Mouse (Mus musculus) liver, embryonic 11.5 days (tissue): ENCODE results near the gene Tmc5. TPM values are rescaled to one million over a fixed set of nuclear protein-coding genes. Genes with fewer than 3 reads are reported as not detected.

Experiments used
- ATAC-seq: fragments of 200-750 bp; cut with Nextera tagmentation; replicated peaks from 2 replicates; pipeline ENCODE4 v1.8.0; 2017; ENCODE audit warnings: moderate number of reproducible peaks, mild to moderate bottlenecking, moderate TSS enrichment, moderate library complexity; ENCODE audit not compliant: low FRiP score
- DNase-seq: peaks from one replicate; pipeline ENCODE4 v3.0.0-alpha.2; 2017; ENCODE audit warnings: low spot score
- H3K27ac ChIP-seq: fragments of 300-500 bp; sonication (generic); 2 replicates; pipeline ENCODE4 v1.5.1; 2014; ENCODE audit warnings: mild to moderate bottlenecking, low read depth, low read length, control low read depth
- H3K27me3 ChIP-seq: fragments of 300-500 bp; sonication (generic); replicated peaks from 2 replicates; pipeline ENCODE4 v1.6.1; 2014; ENCODE audit warnings: low read length, mixed read lengths; ENCODE audit not compliant: control insufficient read depth, insufficient read depth
- H3K36me3 ChIP-seq: fragments of 300-500 bp; sonication (generic); 2 replicates; pipeline ENCODE4 v1.6.1; 2014; ENCODE audit warnings: mild to moderate bottlenecking, low read length, moderate library complexity, mixed read lengths; ENCODE audit not compliant: control insufficient read depth, insufficient read depth
- H3K4me1 ChIP-seq: fragments of 300-500 bp; sonication (generic); replicated peaks from 2 replicates; pipeline ENCODE4 v1.6.1; 2014; ENCODE audit warnings: low read length, mixed read lengths; ENCODE audit not compliant: control insufficient read depth, insufficient read depth
- H3K4me2 ChIP-seq: fragments of 300-500 bp; sonication (generic); 2 replicates; pipeline ENCODE4 v1.6.1; 2014; ENCODE audit warnings: mild to moderate bottlenecking, control low read depth, moderate library complexity
- H3K4me3 ChIP-seq: fragments of 300-500 bp; sonication (generic); 2 replicates; pipeline ENCODE4 v1.5.1; 2014; ENCODE audit warnings: low read depth, low read length, control low read depth
- H3K9ac ChIP-seq: fragments of 300-500 bp; sonication (generic); 2 replicates; pipeline ENCODE4 v1.6.1; 2014; ENCODE audit warnings: low read depth, low read length, control low read depth
- H3K9me3 ChIP-seq: fragments of 300-500 bp; sonication (generic); 2 replicates; pipeline ENCODE4 v1.6.1; 2016; ENCODE audit warnings: low read length, inconsistent platforms, mixed read lengths; ENCODE audit not compliant: control insufficient read depth
- WGBS: fragments of 180-500 bp; shearing (Covaris S2); extraction: QIAGEN DNeasy Blood & Tissue Kit; methylation state at CpG from one replicate; pipeline ENCODE4 v1.1.7; 2014; 5-methylcytosine and 5-hydroxymethylcytosine counted together
- polyA plus RNA-seq: library from polyadenylated mRNA; unstranded; fragments of >200 nt; fragmentation: Nextera tagmentation; extraction: Ambion mirVana; gene quantifications from 2 replicates; pipeline ENCODE4 v1.2.1, GENCODE M21; 2014

Gene Tmc5
- not detected in 2 replicates for polyA plus RNA-seq

DNA sequence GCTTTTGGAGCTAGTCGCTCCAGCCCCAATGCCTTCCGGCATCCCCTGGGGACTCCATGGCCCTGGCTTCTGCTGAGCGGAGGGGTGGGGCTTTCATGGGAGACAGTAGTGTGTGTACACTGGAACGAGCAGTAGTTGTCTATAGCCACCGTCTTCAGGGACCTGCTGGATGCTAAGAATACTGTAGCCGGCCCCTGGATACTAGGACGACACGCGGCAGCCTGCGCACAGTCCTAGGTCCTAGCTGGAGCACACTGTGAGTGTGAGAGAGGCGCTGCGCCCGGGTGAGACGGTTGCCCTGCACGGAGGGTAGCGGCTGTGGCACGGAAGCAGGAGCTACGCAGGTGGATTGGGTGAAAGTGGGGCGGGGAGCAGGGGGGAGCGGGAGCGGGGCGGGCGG, at the start of gene Tmc5:
TSS of gene Tmc5 (plus strand) at position 97 of the 400 bp plus-strand sequence.
- H3K27me3 ChIP-seq = peaks cover 22% of the 10 kb centered on the region
- DNase-seq = no peak

GRCm38 (mm10) chr7:118547451-118547850, 49.6 kb upstream of the Tmc5 start:
- no peak for DNase-seq
- WGBS = 78% methylated on average over 10 of the region's 10 CpGs
- Histone ChIP-seq H3K9ac (no peak overlapping the region), H3K27ac (no peak overlapping the region), H3K36me3 (no peaks in the 10 kb centered on the region), H3K4me2 (no peak overlapping the region), H3K9me3 (no peaks in the 10 kb centered on the region), H3K27me3 (no peaks in the 10 kb centered on the region), H3K4me3 (no peak overlapping the region), H3K4me1 (no peaks in the 10 kb centered on the region)
- no peak for ATAC-seq

More for the DNA sequence above, at the start of gene Tmc5:
- 12% methylated on average over 23 of the region's 23 CpGs for WGBS
- Histone ChIP-seq H3K4me3 (peak within 1 kb of the TSS; percentile 28; the same call in 1 of the 2 replicates), H3K36me3 (no peaks in the 10 kb centered on the region), H3K4me2 (peak within 1 kb of the TSS; percentile 56), H3K9ac (no peak within 1 kb of the TSS), H3K9me3 (no peaks in the 10 kb centered on the region), H3K4me1 (peaks cover 17% of the 10 kb centered on the region), H3K27ac (no peak within 1 kb of the TSS)
- no peak for ATAC-seq

GRCm38 (mm10) chr7:118553881-118554280, 43.2 kb upstream of the Tmc5 start:
- Histone ChIP-seq H3K27ac (no peak overlapping the region), H3K36me3 (no peaks in the 10 kb centered on the region), H3K9me3 (no peaks in the 10 kb centered on the region), H3K9ac (no peak overlapping the region), H3K4me3 (no peak overlapping the region), H3K27me3 (no peaks in the 10 kb centered on the region), H3K4me1 (no peaks in the 10 kb centered on the region), H3K4me2 (no peak overlapping the region)
- 68% methylated on average over 4 of the region's 4 CpGs for WGBS
- ATAC-seq (no peak), DNase-seq (no peak)

DNA sequence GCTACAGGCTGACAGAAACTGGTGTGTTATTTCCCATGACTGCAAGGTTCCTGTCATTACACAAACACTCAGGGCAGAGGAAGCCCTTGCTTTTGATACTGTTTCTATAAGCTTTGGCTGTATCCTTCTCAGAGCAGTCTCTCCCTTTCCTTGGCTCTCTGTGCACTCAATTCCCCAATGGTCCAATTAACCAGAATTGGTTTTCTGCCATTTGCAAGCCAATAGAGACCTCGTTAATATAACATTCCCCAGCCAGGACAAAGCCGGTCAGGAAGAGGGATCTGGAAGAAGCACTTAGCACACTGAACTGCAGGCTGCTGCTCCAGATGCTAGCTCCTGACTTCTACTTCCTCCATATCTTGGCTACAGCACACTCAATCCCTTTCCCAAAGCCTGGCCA, 42.8 kb upstream of the Tmc5 start:
- DNase-seq (no peak), ATAC-seq (no peak)
- Histone ChIP-seq H3K4me1 (no peaks in the 10 kb centered on the region), H3K4me2 (no peak overlapping the region), H3K27me3 (no peaks in the 10 kb centered on the region), H3K36me3 (no peaks in the 10 kb centered on the region), H3K4me3 (no peak overlapping the region), H3K9me3 (no peaks in the 10 kb centered on the region), H3K27ac (no peak overlapping the region), H3K9ac (no peak overlapping the region)
- 86% methylated on average over 2 of the region's 2 CpGs for WGBS

DNA sequence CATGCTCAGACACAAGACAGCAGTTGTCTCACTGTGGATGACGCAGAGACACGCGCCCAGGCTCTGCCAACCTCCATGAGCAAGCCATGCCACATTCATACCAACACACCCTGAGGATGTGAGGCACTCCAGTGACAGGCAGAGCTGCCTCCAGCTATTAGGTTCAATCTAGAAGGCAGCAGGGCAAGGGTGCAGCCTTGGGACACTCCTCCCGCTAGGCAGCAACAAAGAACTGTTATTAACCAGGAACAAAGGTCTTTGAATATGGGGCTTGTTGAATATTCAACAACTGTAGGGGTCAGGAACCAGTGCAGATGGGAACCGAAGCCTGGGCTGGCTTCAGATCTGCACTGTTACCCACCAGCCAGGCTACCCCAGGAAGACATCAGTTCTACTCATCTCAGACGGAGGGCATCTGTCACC, 28.0 kb upstream of the Tmc5 start:
- DNase-seq (no peak), ATAC-seq (no peak)
- no peak overlapping the region for H3K4me2 ChIP-seq
- H3K9me3 ChIP-seq = no peaks in the 10 kb centered on the region
- no peak overlapping the region for H3K9ac ChIP-seq
- H3K27me3 ChIP-seq = no peaks in the 10 kb centered on the region
- H3K36me3 ChIP-seq = no peaks in the 10 kb centered on the region
- H3K4me3 ChIP-seq = no peak overlapping the region
- H3K4me1 ChIP-seq = no peaks in the 10 kb centered on the region
- no peak overlapping the region for H3K27ac ChIP-seq
- WGBS = 82% methylated on average over 6 of the region's 6 CpGs

- Histone ChIP-seq H3K9me3 (no peaks in the 10 kb centered on the region), H3K4me3 (no peak overlapping the region), H3K36me3 (no peaks in the 10 kb centered on the region), H3K27me3 (no peaks in the 10 kb centered on the region), H3K27ac (no peak overlapping the region), H3K9ac (no peak overlapping the region), H3K4me2 (no peak overlapping the region), H3K4me1 (no peaks in the 10 kb centered on the region)
- 50% methylated on average over 5 of the region's 5 CpGs for WGBS
- no peak; the same call in 1 of the 2 replicates for ATAC-seq
- DNase-seq = no peak
Measured at GRCm38 (mm10) chr7:118571350-118571749, 25.7 kb upstream of the Tmc5 start.

GRCm38 (mm10) chr7:118572039-118572438, 25.1 kb upstream of the Tmc5 start:
- H3K9me3 ChIP-seq = no peaks in the 10 kb centered on the region
- H3K27ac ChIP-seq = no peak overlapping the region
- no peak overlapping the region for H3K9ac ChIP-seq
- 60% methylated on average over 5 of the region's 5 CpGs for WGBS
- ATAC-seq (no peak), DNase-seq (no peak)
- no peaks in the 10 kb centered on the region for H3K4me1 ChIP-seq
- H3K4me3 ChIP-seq = no peak overlapping the region
- no peaks in the 10 kb centered on the region for H3K36me3 ChIP-seq
- H3K27me3 ChIP-seq = no peaks in the 10 kb centered on the region
- H3K4me2 ChIP-seq = no peak overlapping the region

DNA sequence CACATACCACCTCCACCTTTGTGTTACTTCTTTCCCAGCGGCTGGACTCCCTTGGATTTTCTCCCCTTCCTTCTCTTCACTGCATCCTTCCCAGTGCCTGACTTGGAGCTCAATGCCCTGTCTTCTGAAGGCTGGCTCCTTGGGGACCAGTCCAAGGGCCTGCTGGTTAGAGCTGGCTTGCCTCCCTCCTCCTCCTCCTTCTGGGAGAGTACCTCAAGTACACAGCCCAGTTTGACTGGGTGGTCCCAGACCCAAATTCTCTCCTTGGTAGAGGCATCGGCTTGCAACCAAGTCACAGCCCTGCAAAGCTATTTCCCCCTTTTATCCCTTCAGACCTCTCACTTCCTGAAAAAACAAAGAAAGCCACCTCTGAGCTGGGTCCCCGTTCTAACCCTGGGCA, 18.8 kb upstream of the Tmc5 start:
- Histone ChIP-seq H3K4me3 (no peak overlapping the region), H3K27me3 (no peaks in the 10 kb centered on the region), H3K4me1 (no peaks in the 10 kb centered on the region), H3K4me2 (no peak overlapping the region), H3K9me3 (no peaks in the 10 kb centered on the region), H3K27ac (no peak overlapping the region), H3K9ac (no peak overlapping the region), H3K36me3 (no peaks in the 10 kb centered on the region)
- DNase-seq = no peak
- no peak for ATAC-seq
- 58% methylated on average over 3 of the region's 3 CpGs for WGBS

- Histone ChIP-seq H3K4me1 (no peaks in the 10 kb centered on the region), H3K4me3 (no peak overlapping the region), H3K27me3 (no peaks in the 10 kb centered on the region; the same call in 1 of the 2 replicates), H3K27ac (no peak overlapping the region), H3K36me3 (no peaks in the 10 kb centered on the region), H3K4me2 (no peak overlapping the region), H3K9me3 (no peaks in the 10 kb centered on the region), H3K9ac (no peak overlapping the region)
- ATAC-seq (no peak), DNase-seq (no peak)
- WGBS = 56% methylated on average over 2 of the region's 2 CpGs
Measured at GRCm38 (mm10) chr7:118579938-118580337, 17.2 kb upstream of the Tmc5 start.
